Mouse (Mus musculus): ENCODE data around the gene Nae1.
A peak's percentile ranks its signal among the peaks of the same experiment; 100 is the strongest.

GRCm38 (mm10) chr8:104564633-104565456 lies 30.4 kb upstream of the Nae1 start:
- peak; percentile 91 for TF ChIP-seq CTCF (IDR thresholded peaks at IDR 0.05; ENCODE audit: low read depth)
- TF ChIP-seq EP300 (optimal IDR thresholded peaks at IDR 0.05), result no peak
